Mouse (Mus musculus) kidney, embryonic 15.5 days (tissue): ENCODE measurements at regions not wholly inside any gene's neighbourhood (a gene's known extent, or its start where the extent isn't known, plus 50 kb on each side); places are given as distances from the start of the nearest gene placed in this dataset.

Experiments used
- ATAC-seq: fragments of 200-750 bp; cut with Nextera tagmentation; replicated peaks from 2 replicates; pipeline ENCODE4 v1.8.0; 2017; ENCODE audit warnings: moderate TSS enrichment; ENCODE audit not compliant: low FRiP score
- H3K27ac ChIP-seq: fragments of 300-500 bp; sonication (generic); 2 replicates; pipeline ENCODE4 v1.5.1; 2015; ENCODE audit warnings: mild to moderate bottlenecking, inconsistent platforms
- H3K27me3 ChIP-seq: fragments of 300-500 bp; sonication (generic); 2 replicates; pipeline ENCODE4 v1.6.1; 2015; ENCODE audit warnings: inconsistent platforms
- H3K36me3 ChIP-seq: fragments of 300-500 bp; sonication (generic); 2 replicates; pipeline ENCODE4 v1.6.1; 2015; ENCODE audit warnings: inconsistent platforms
- H3K4me1 ChIP-seq: fragments of 300-500 bp; sonication (generic); 2 replicates; pipeline ENCODE4 v1.6.1; 2015; ENCODE audit warnings: inconsistent platforms
- H3K4me2 ChIP-seq: fragments of 300-500 bp; sonication (generic); 2 replicates; pipeline ENCODE4 v1.6.1; 2015; ENCODE audit warnings: moderate library complexity, mild to moderate bottlenecking, inconsistent platforms
- H3K4me3 ChIP-seq: fragments of 300-500 bp; sonication (generic); replicated peaks from 2 replicates; pipeline ENCODE4 v1.5.1; 2015; ENCODE audit warnings: mild to moderate bottlenecking, inconsistent platforms
- H3K9ac ChIP-seq: fragments of 300-500 bp; sonication (generic); 2 replicates; pipeline ENCODE4 v1.6.1; 2015; ENCODE audit warnings: mild to moderate bottlenecking, inconsistent platforms
- H3K9me3 ChIP-seq: fragments of 300-500 bp; sonication (generic); replicated peaks from 2 replicates; pipeline ENCODE4 v1.6.1; 2016; ENCODE audit warnings: inconsistent platforms
- WGBS: fragments of 180-500 bp; shearing (Covaris S2); methylation state at CpG from one replicate; pipeline ENCODE4 v1.1.7; 2015; ENCODE audit warnings: mixed read lengths; 5-methylcytosine and 5-hydroxymethylcytosine counted together

DNA sequence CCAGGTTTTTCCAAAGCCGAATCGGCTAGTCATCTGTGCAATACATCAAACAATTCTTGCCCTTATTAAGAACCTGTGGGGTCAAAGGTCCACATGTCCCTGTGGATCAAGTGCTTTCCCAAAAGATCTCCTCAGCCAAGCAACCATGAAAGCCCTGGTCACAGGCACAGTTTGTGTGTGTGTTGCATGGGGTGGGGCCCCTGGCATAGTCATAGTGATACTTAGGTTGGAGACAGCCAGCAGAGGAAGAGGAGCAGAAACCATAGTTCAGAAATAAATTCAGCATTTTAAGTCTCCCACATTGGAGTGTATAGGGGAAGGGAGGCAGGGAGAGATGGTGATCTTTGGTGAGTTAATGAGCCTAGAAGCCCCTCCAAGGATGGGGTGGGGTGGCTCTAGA is 187.1 kb upstream of the Ubl3 start:
- no peaks in the 10 kb centered on the region for H3K27me3 ChIP-seq
- peaks cover 20% of the 10 kb centered on the region for H3K4me1 ChIP-seq
- no peaks in the 10 kb centered on the region for H3K9me3 ChIP-seq
- no peak overlapping the region for H3K4me3 ChIP-seq
- no peak overlapping the region for H3K4me2 ChIP-seq
- no peak overlapping the region for H3K27ac ChIP-seq
- 68% methylated on average over 2 of the region's 2 CpGs for WGBS
- no peak for ATAC-seq
- no peak overlapping the region for H3K9ac ChIP-seq
- H3K36me3 ChIP-seq: no peaks in the 10 kb centered on the region

DNA sequence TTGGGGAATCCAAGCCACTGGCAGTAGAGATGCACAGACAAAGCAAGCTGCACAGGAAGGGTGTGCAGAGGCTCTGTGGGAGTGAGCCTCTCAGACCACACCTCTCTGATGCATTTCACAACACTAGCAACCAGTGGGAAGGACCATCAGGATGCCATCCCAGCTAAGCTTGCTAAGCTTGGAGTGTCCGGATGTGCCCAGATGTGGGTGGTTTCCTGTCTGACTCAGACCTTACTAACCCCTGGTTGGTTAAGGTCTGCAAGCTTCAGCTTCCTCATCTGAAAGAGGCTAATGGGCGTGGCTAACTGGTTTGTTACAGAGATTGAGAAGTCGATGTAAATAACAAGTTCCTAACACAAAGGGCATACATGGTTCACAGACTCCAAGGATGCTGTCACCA is 186.6 kb upstream of the Ubl3 start:
- H3K27me3 ChIP-seq: no peaks in the 10 kb centered on the region
- H3K9me3 ChIP-seq: no peaks in the 10 kb centered on the region
- no peaks in the 10 kb centered on the region for H3K36me3 ChIP-seq
- no peak for ATAC-seq
- no peak overlapping the region for H3K9ac ChIP-seq
- no peak overlapping the region for H3K4me3 ChIP-seq
- H3K4me1 ChIP-seq: peaks cover 20% of the 10 kb centered on the region
- no peak overlapping the region for H3K4me2 ChIP-seq
- H3K27ac ChIP-seq: no peak overlapping the region
- 71% methylated on average over 3 of the region's 3 CpGs for whole genome bisulfite sequencing

- Histone ChIP-seq H3K4me3 (no peak overlapping the region), H3K9me3 (no peaks in the 10 kb centered on the region), H3K4me1 (no peaks in the 10 kb centered on the region), H3K4me2 (no peak overlapping the region), H3K27me3 (no peaks in the 10 kb centered on the region), H3K27ac (no peak overlapping the region), H3K9ac (no peak overlapping the region), H3K36me3 (no peaks in the 10 kb centered on the region)
- ATAC-seq: no peak
- WGBS: 83% methylated on average over 15 of the region's 15 CpGs
Measured at GRCm38 (mm10) chr5:148729541-148729940, 177.0 kb upstream of the Ubl3 start.

GRCm38 (mm10) chr5:148728492-148728891 is 175.9 kb upstream of the Ubl3 start:
- Histone ChIP-seq H3K4me3 (no peak overlapping the region), H3K36me3 (no peaks in the 10 kb centered on the region), H3K27ac (no peak overlapping the region), H3K4me2 (no peak overlapping the region), H3K9ac (no peak overlapping the region), H3K4me1 (no peaks in the 10 kb centered on the region), H3K27me3 (no peaks in the 10 kb centered on the region), H3K9me3 (no peaks in the 10 kb centered on the region)
- ATAC-seq: no peak
- WGBS: 82% methylated on average over 1 of the region's 1 CpGs

DNA sequence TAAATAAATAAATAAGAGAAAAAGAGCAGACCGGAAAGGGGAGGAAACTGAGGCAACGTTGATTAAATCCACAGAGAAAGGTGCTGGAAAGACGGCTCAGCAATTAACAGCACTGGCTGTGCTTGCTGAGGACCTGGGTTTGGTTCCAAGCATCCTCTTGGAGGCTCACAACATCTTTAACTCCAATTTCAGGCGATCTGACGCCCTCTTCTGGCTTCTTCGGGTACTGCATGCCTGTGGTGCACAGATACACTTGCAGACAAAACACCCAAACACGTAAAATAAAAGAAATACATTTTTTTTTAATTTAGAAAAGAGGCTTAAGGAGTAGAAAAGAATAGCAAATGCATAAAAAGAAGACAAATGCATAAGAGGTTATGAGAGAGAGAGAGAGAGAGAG is 173.9 kb upstream of the Ubl3 start:
- H3K36me3 ChIP-seq: no peaks in the 10 kb centered on the region
- H3K4me3 ChIP-seq: no peak overlapping the region
- H3K4me2 ChIP-seq: no peak overlapping the region
- H3K4me1 ChIP-seq: no peaks in the 10 kb centered on the region
- H3K27me3 ChIP-seq: no peaks in the 10 kb centered on the region
- H3K27ac ChIP-seq: no peak overlapping the region
- H3K9me3 ChIP-seq: no peaks in the 10 kb centered on the region
- no peak overlapping the region for H3K9ac ChIP-seq
- ATAC-seq: no peak
- WGBS: 74% methylated on average over 7 of the region's 7 CpGs

DNA sequence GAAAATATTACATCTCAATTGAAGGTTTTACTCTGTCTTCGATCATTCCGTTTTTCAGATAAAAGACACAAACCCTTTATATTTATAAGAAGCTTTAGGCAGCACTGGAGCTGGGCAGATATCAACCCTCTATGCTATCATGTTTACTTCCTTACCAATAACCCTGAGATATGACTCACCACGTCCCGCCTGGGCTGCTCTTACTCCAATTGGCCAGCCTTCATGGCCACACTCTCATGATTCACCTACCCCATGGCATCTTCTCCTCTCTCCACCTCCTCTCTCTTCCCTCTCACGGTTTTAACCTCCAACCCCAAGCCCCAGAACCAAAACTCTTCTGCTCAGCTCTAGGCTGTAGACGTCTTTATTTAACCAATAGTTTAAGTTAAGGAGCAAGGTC is 171.9 kb upstream of the Ubl3 start:
- no peaks in the 10 kb centered on the region for H3K9me3 ChIP-seq
- H3K4me2 ChIP-seq: no peak overlapping the region
- H3K36me3 ChIP-seq: no peaks in the 10 kb centered on the region
- no peak overlapping the region for H3K9ac ChIP-seq
- no peak overlapping the region for H3K27ac ChIP-seq
- no peak for ATAC-seq
- H3K4me3 ChIP-seq: no peak overlapping the region
- no peaks in the 10 kb centered on the region for H3K4me1 ChIP-seq
- WGBS: 89% methylated on average over 6 of the region's 6 CpGs
- H3K27me3 ChIP-seq: no peaks in the 10 kb centered on the region

GRCm38 (mm10) chr5:148723677-148724227 is 171.2 kb upstream of the Ubl3 start:
- Histone ChIP-seq H3K36me3 (no peaks in the 10 kb centered on the region), H3K27ac (no peak overlapping the region), H3K9me3 (peaks cover 1% of the 10 kb centered on the region; the same call in 1 of the 2 replicates), H3K4me3 (no peak overlapping the region), H3K4me2 (no peak overlapping the region), H3K9ac (no peak overlapping the region), H3K4me1 (no peaks in the 10 kb centered on the region), H3K27me3 (no peaks in the 10 kb centered on the region)
- WGBS: 93% methylated on average over 11 of the region's 11 CpGs
- ATAC-seq: no peak

GRCm38 (mm10) chr5:148720604-148721003 is 168.0 kb upstream of the Ubl3 start:
- Histone ChIP-seq H3K27ac (no peak overlapping the region), H3K4me1 (no peaks in the 10 kb centered on the region), H3K4me2 (no peak overlapping the region), H3K36me3 (no peaks in the 10 kb centered on the region), H3K4me3 (no peak overlapping the region), H3K27me3 (no peaks in the 10 kb centered on the region), H3K9me3 (peaks cover 6% of the 10 kb centered on the region; the same call in 1 of the 2 replicates), H3K9ac (no peak overlapping the region)
- no peak for ATAC-seq
- 90% methylated on average over 5 of the region's 5 CpGs for WGBS

- Histone ChIP-seq H3K9ac (no peak overlapping the region), H3K9me3 (peaks cover 6% of the 10 kb centered on the region; the same call in 1 of the 2 replicates), H3K4me2 (no peak overlapping the region), H3K36me3 (no peaks in the 10 kb centered on the region), H3K27ac (no peak overlapping the region), H3K4me3 (no peak overlapping the region), H3K4me1 (no peaks in the 10 kb centered on the region), H3K27me3 (no peaks in the 10 kb centered on the region)
- no peak for ATAC-seq
- 91% methylated on average over 6 of the region's 6 CpGs for WGBS
Measured at GRCm38 (mm10) chr5:148716633-148717032, 164.0 kb upstream of the Ubl3 start.

GRCm38 (mm10) chr5:148715218-148715991 is 162.8 kb upstream of the Ubl3 start:
- H3K36me3 ChIP-seq: no peaks in the 10 kb centered on the region
- H3K4me3 ChIP-seq: no peak overlapping the region
- WGBS: 74% methylated on average over 15 of the region's 15 CpGs
- no peaks in the 10 kb centered on the region for H3K4me1 ChIP-seq
- H3K27me3 ChIP-seq: no peaks in the 10 kb centered on the region
- no peak overlapping the region for H3K27ac ChIP-seq
- peaks cover 6% of the 10 kb centered on the region; the same call in 1 of the 2 replicates for H3K9me3 ChIP-seq
- no peak overlapping the region for H3K9ac ChIP-seq
- no peak for ATAC-seq
- H3K4me2 ChIP-seq: no peak overlapping the region

DNA sequence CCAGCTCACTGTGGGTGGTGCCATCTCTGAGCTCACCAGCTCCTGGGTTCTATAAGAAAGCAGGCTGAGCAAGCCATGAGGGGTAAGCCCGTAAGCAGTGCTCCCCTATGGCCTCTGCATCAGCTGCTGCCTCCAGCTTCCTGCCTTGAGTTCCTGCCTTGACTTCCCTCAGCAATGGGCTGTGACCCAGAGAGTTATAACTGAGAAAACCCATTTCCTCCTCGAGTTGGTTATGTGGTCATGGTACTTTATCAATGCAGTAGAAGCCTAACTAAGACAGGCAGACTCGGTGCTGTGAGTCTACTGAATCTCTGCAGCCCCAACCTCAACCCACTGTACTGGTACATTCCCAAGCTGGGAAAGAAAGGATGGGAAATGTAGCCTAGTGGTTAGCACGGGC is 162.2 kb upstream of the Ubl3 start:
- Histone ChIP-seq H3K27me3 (no peaks in the 10 kb centered on the region), H3K9me3 (peaks cover 6% of the 10 kb centered on the region; the same call in 1 of the 2 replicates), H3K4me2 (no peak overlapping the region), H3K4me3 (no peak overlapping the region), H3K27ac (no peak overlapping the region), H3K36me3 (no peaks in the 10 kb centered on the region), H3K9ac (no peak overlapping the region), H3K4me1 (no peaks in the 10 kb centered on the region)
- 83% methylated on average over 4 of the region's 4 CpGs for WGBS
- no peak for ATAC-seq

DNA sequence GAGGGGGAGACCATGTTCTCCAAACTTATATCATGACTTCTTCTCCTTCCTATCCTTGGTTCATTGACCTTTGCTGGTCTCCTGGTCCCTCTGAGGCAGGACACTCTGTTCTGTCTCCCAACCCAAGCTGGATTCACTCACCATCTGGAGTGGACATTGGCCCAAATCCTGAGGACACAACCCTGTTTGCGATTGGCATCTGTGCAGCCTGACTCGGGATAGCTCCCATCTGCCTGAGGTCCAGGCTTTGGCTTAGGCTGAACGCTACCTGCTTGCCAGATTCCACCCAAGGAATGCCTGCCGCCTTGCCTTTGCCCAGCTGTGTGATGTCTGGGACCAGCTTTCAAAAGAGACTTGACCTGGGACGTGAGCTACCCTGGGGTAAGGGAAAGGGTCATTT is 161.2 kb upstream of the Ubl3 start:
- WGBS: 80% methylated on average over 5 of the region's 5 CpGs
- no peak for ATAC-seq
- Histone ChIP-seq H3K4me1 (peaks cover 3% of the 10 kb centered on the region; the same call in 1 of the 2 replicates), H3K4me3 (no peak overlapping the region), H3K36me3 (no peaks in the 10 kb centered on the region), H3K27ac (no peak overlapping the region), H3K27me3 (no peaks in the 10 kb centered on the region), H3K4me2 (no peak overlapping the region), H3K9ac (no peak overlapping the region), H3K9me3 (peaks cover 5% of the 10 kb centered on the region; the same call in 1 of the 2 replicates)

GRCm38 (mm10) chr5:148713039-148713438 is 160.4 kb upstream of the Ubl3 start:
- Histone ChIP-seq H3K9me3 (no peaks in the 10 kb centered on the region), H3K4me2 (no peak overlapping the region), H3K9ac (no peak overlapping the region), H3K36me3 (no peaks in the 10 kb centered on the region), H3K4me1 (peaks cover 11% of the 10 kb centered on the region), H3K27me3 (no peaks in the 10 kb centered on the region), H3K27ac (no peak overlapping the region), H3K4me3 (no peak overlapping the region)
- ATAC-seq: no peak
